Mouse (Mus musculus) bone marrow, adult 2 months (tissue): ENCODE results near the gene Ifna14. TPM values are rescaled to one million over a fixed set of nuclear protein-coding genes. Genes with fewer than 3 reads are reported as not detected.

Experiments
- H3K27ac ChIP-seq: fragments of 200-500 bp; 2 replicates; pipeline ENCODE4 v1.5.1; 2012; ENCODE audit warnings: low read depth, mild to moderate bottlenecking, control low read depth, inconsistent platforms, low read length; ENCODE audit not compliant: control insufficient read depth, poor library complexity, insufficient read depth
- H3K4me1 ChIP-seq: fragments of 200-500 bp; 2 replicates; pipeline ENCODE4 v1.6.1; 2011; ENCODE audit warnings: low read length; ENCODE audit not compliant: control insufficient read depth, insufficient read depth
- H3K4me3 ChIP-seq: fragments of 200-500 bp; replicated peaks from 2 replicates; pipeline ENCODE3; 2011; ENCODE audit warnings: mild to moderate bottlenecking, low read depth, low read length, control low read depth; ENCODE audit not compliant: control insufficient read depth
- CTCF ChIP-seq: fragments of 200-500 bp; IDR thresholded peaks from 2 replicates; pipeline ENCODE4 v1.5.1; 2011; ENCODE audit warnings: low read length, control low read depth; ENCODE audit not compliant: control insufficient read depth, insufficient read depth
- POLR2A ChIP-seq: fragments of 200-500 bp; IDR thresholded peaks from 2 replicates; pipeline ENCODE4 v1.6.1; 2011; ENCODE audit warnings: low read depth, mild to moderate bottlenecking, control low read depth, low read length, borderline replicate concordance; ENCODE audit not compliant: control insufficient read depth
- WGBS: fragments of 180-500 bp; shearing (Covaris S2); methylation state at CpG from one replicate; pipeline ENCODE4 v1.1.7; 2018; 5-methylcytosine and 5-hydroxymethylcytosine counted together
- polyA plus RNA-seq: library from polyadenylated mRNA; stranded (reverse); fragments of >200 nt; gene quantifications from 2 replicates; pipeline ENCODE4 v1.2.4, GENCODE M21; 2011; ENCODE audit warnings: low replicate concordance; ENCODE audit not compliant: missing spikeins, insufficient read depth, insufficient read length

Gene Ifna14
- polyA plus RNA-seq, 1 experiment, result not detected

GRCm38 (mm10) chr4:88525393-88525792 is 46.2 kb downstream of the Ifna14 start:
- H3K27ac ChIP-seq, result no peak overlapping the region
- H3K4me1 ChIP-seq, result peaks cover 1% of the 10 kb centered on the region; the same call in 1 of the 2 replicates
- 60% methylated on average over 3 of the region's 3 CpGs for WGBS
- H3K4me3 ChIP-seq, result no peak overlapping the region
- TF ChIP-seq CTCF (no peak), POLR2A (no peak)

DNA sequence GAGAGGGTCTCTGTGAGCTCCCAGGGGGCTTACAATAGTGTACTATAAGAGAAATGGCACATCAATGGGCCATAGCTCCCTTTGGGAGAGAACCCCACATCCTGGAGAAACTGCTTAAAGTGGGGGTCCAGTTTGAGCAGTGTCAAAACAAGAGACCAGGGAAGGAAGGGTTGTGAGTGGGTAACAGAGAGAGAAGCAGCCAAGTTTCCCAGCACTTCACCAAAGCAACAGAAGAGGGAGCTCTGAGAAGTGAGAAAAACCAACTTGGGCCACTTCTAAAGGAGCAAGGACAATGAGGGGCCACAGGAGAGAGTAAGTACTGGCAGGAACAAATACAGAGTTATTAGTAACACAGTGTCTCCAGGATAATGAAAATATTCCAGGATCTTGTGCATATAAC is 48.4 kb downstream of the Ifna14 start:
- Histone ChIP-seq H3K27ac (no peak overlapping the region), H3K4me1 (peaks cover 1% of the 10 kb centered on the region; the same call in 1 of the 2 replicates), H3K4me3 (no peak overlapping the region)
- TF ChIP-seq POLR2A (no peak), CTCF (peak; percentile 16; the same call in 1 of the 2 replicates)

DNA sequence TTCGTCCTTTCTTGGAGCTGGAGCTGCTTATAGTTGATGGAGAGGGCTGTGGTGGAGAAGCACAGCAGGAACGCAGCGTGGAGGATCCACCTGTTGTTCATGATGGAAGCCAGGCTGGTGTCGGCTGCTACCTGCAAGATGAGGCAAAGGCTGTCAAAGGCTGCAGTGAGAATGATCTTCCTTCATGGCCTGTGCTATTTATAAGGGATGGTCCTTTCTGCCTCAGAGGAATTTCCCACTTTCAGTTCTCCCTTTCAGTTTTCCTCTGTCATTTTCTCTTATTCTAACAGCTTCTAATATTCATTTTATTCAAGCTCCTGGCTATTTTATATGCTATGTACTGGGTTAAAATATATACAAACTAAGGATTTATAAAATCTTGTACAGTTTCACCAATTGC is 48.9 kb downstream of the Ifna14 start, which contains the start of gene Ifnb1:
Gene Ifnb1, minus strand, starts transcription at position 101 of the 400 bp plus-strand sequence.
- TF ChIP-seq POLR2A (no peak), CTCF (no peak)
- 86% methylated on average over 4 of the region's 4 CpGs for WGBS
- peaks cover 1% of the 10 kb centered on the region; the same call in 1 of the 2 replicates for H3K4me1 ChIP-seq
- H3K4me3 ChIP-seq, result no peak within 1 kb of the TSS
- H3K27ac ChIP-seq, result no peak within 1 kb of the TSS

Other genes starting within 250 kb of the Ifna14 start
- gene Hacd4, start 132.9 kb downstream of the Ifna14 start, polyA plus RNA-seq, result 3.5 and 10.8 TPM in 2 replicates
- not detected in 2 replicates for gene Ifnb1, start 49.0 kb downstream of the Ifna14 start, polyA plus RNA-seq
- not detected in 2 replicates for gene Ifna15, start 13.6 kb downstream of the Ifna14 start, polyA plus RNA-seq
- not detected in 2 replicates for gene Ifna9, start 20.6 kb upstream of the Ifna14 start, polyA plus RNA-seq
- not detected in 2 replicates for gene Ifna12, start 31.6 kb upstream of the Ifna14 start, polyA plus RNA-seq
- not detected in 2 replicates for gene C87499, start 62.6 kb upstream of the Ifna14 start, polyA plus RNA-seq
- gene Ifna13, start 72.7 kb upstream of the Ifna14 start, polyA plus RNA-seq, result 1.9 TPM in 1 of 2 replicates, not detected in the other
- not detected in 2 replicates for gene Ifna16, start 105.1 kb upstream of the Ifna14 start, polyA plus RNA-seq
- gene Ifna2, start 112.1 kb upstream of the Ifna14 start, polyA plus RNA-seq, result not detected in 2 replicates
- gene Ifnab, start 119.6 kb upstream of the Ifna14 start, polyA plus RNA-seq, result not detected in 2 replicates
- gene Gm26566, start 150.0 kb upstream of the Ifna14 start, polyA plus RNA-seq, result not detected in 2 replicates
- gene Klhl9, start 150.7 kb upstream of the Ifna14 start, polyA plus RNA-seq, result 10.8 and 18.3 TPM in 2 replicates
- not detected in 2 replicates for gene Gm13271, start 183.1 kb upstream of the Ifna14 start, polyA plus RNA-seq
- not detected in 2 replicates for gene Gm13283, start 188.3 kb upstream of the Ifna14 start, polyA plus RNA-seq
- gene Gm13290, start 202.0 kb upstream of the Ifna14 start, polyA plus RNA-seq, result not detected in 2 replicates
- gene Gm13289, start 205.1 kb upstream of the Ifna14 start, polyA plus RNA-seq, result not detected in 2 replicates
- gene Gm13272, start 208.1 kb upstream of the Ifna14 start, polyA plus RNA-seq, result not detected in 2 replicates
- not detected in 2 replicates for gene Ifnz, start 210.3 kb upstream of the Ifna14 start, polyA plus RNA-seq
- gene Gm13276, start 213.9 kb upstream of the Ifna14 start, polyA plus RNA-seq, result not detected in 2 replicates
- not detected in 2 replicates for gene Gm13277, start 216.8 kb upstream of the Ifna14 start, polyA plus RNA-seq
- not detected in 2 replicates for gene Gm13278, start 219.8 kb upstream of the Ifna14 start, polyA plus RNA-seq
- not detected in 2 replicates for gene Gm13275, start 222.7 kb upstream of the Ifna14 start, polyA plus RNA-seq
- gene Gm13279, start 225.6 kb upstream of the Ifna14 start, polyA plus RNA-seq, result not detected in 2 replicates
- not detected in 2 replicates for gene Gm13285, start 227.9 kb upstream of the Ifna14 start, polyA plus RNA-seq
- gene Gm13287, start 231.5 kb upstream of the Ifna14 start, polyA plus RNA-seq, result not detected in 2 replicates
- gene Gm13288, start 233.7 kb upstream of the Ifna14 start, polyA plus RNA-seq, result not detected in 2 replicates
- gene Ifna7, start 244.4 kb upstream of the Ifna14 start, polyA plus RNA-seq, result not detected in 2 replicates
- not detected in 2 replicates for gene Ifna11, start 248.2 kb upstream of the Ifna14 start, polyA plus RNA-seq